Mouse (Mus musculus): ENCODE measurements around the gene Supt20.

DNA sequence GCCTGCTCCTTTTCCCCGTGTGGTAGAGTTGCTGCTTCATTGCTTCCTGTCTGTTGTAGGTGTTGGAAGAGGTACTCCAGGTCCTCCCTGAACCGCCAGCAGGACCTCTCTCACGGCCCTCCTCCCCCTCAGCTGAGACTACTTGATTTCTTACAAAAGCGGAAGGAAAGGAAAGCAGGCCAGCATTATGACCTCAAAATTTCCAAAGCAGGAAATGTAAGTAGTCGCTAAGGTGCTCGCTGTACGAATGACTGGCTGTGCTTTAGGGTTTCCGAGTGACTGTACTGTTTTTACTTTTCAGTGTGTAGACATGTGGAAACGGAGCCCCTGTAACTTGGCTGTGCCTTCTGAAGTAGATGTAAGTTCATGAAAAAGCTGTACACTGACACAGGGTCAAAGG lies 16.4 kb downstream of the Supt20 start:
- no peak for TF ChIP-seq CTCF (IDR thresholded peaks at IDR 0.05; ENCODE audit: low read depth, low read length)
- no peak for TF ChIP-seq POLR2A (IDR thresholded peaks at IDR 0.05; ENCODE audit: extremely low read depth, insufficient read depth, low read length)

Data from liver, adult 2 months (tissue).